Mouse (Mus musculus): ENCODE measurements around the gene Celsr3. TPM values are rescaled to one million over a fixed set of nuclear protein-coding genes. Genes with fewer than 3 reads are reported as not detected.

The Celsr3 gene
- polyA plus RNA-seq, 1 experiment from 2014 or later: 0.12 TPM

DNA sequence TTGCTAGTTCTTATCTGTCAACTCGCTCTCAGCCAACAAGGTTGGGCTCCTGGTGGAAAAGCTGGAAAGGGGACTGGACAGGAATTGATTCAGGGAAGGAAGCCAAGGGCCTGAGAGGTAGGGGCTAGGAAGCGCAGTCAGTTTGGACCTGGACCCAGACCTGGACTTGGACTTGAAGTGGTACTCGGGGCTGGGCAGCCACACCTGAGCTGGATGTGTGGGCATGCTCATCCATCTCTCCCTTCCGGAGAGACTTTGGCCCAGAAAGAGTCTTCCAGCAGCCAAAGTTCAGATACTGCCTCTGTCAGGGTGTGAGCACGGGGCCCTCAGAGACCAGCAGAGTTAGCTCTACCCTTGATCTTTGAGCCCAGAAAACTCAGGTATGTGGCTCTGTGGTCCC is 29.2 kb downstream of the Celsr3 start:
- Histone ChIP-seq H3K9ac (ENCODE audit: low read length) (no peak overlapping the region), H3K9me3 (ENCODE audit: control insufficient read depth, low read length) (no peaks in the 10 kb centered on the region), H3K4me3 (ENCODE audit: control insufficient read depth in 1 of 2, insufficient read depth in 1 of 2, low read depth in 1 of 2, low read length in 2 of 2) (no peak overlapping the region), H3K27me3 (ENCODE audit: control insufficient read depth, insufficient read depth, low read length) (no peaks in the 10 kb centered on the region), H3K27ac (replicated peaks in 1 of 2; ENCODE audit: control insufficient read depth in 1 of 2, insufficient read depth in 1 of 2, low read depth in 2 of 2, low read length in 2 of 2) (no peak overlapping the region), H3K4me2 (ENCODE audit: low read length) (peak overlapping the region; percentile 97; the same call in 1 of the 2 replicates), H3K4me1 (ENCODE audit: control insufficient read depth in 2 of 2, insufficient read depth in 2 of 2, low read length in 2 of 2) (peaks cover 24 to 36% of the 10 kb centered on the region in 2 experiments), H3K36me3 (ENCODE audit: control insufficient read depth, insufficient read depth, low read length) (peaks cover 15% of the 10 kb centered on the region)
- ATAC-seq (ENCODE audit: insufficient number of reproducible peaks, insufficient read depth, low FRiP score, low read depth): no peak
- 48% methylated on average over 5 of the region's 5 CpGs for WGBS

DNA sequence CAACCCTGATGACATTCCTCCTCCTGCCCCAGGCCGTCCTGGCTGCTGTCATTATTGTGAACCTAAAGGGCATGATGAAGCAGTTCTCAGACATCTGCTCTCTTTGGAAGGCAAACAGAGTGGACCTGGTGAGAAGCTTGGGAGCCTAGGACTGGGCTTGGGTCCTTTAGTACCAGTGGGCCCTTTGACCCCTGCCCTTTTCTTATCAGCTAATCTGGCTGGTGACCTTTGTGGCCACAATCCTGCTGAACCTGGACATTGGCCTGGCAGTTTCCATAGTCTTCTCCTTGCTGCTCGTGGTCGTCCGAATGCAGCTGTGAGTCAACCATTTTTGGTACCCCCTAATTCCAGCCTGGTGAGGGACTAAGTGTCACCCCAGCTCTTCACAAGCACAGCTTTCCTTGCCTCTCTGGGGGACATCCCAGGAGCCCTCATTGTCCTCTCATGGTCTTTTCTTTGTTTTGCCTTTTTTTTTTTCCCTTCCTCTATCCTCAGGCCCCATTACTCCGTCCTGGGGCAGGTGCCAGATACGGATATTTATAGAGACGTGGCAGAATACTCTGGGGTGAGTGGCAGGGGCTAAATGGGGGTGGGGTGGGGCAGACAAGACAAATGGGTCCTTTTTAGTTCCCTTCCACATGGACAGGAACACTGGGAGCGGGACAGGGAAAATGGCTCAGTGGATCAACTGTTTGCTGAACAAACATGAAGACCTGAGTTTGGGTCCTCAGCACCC is 32.8 kb downstream of the Celsr3 start:
- Histone ChIP-seq H3K9ac (ENCODE audit: low read length) (no peak overlapping the region), H3K4me1 (ENCODE audit: control insufficient read depth in 2 of 2, insufficient read depth in 2 of 2, low read length in 2 of 2) (peaks cover 17 to 22% of the 10 kb centered on the region in 2 experiments; a peak in 3 of 4 replicates), H3K27me3 (ENCODE audit: control insufficient read depth, insufficient read depth, low read length) (no peaks in the 10 kb centered on the region), H3K4me3 (ENCODE audit: control insufficient read depth in 1 of 2, insufficient read depth in 1 of 2, low read depth in 1 of 2, low read length in 2 of 2) (no peak overlapping the region), H3K27ac (replicated peaks in 1 of 2; ENCODE audit: control insufficient read depth in 1 of 2, insufficient read depth in 1 of 2, low read depth in 2 of 2, low read length in 2 of 2) (no peak overlapping the region), H3K36me3 (ENCODE audit: control insufficient read depth, insufficient read depth, low read length) (peaks cover 28% of the 10 kb centered on the region), H3K4me2 (ENCODE audit: low read length) (no peak overlapping the region), H3K9me3 (ENCODE audit: control insufficient read depth, low read length) (no peaks in the 10 kb centered on the region)
- WGBS: 56% methylated on average over 8 of the region's 8 CpGs
- ATAC-seq (ENCODE audit: insufficient number of reproducible peaks, insufficient read depth, low FRiP score, low read depth): no peak

Small RNA genes within 50 kb of the gene (microRNA-seq; reads per million reads assigned to microRNA genes)
- gene Gm23156: not detected

Other genes starting within 250 kb of the Celsr3 start
- gene Wdr6, start 247.6 kb upstream of the Celsr3 start, polyA plus RNA-seq (2014; fragmentation: Nextera tagmentation; extraction: Ambion mirVana): 39.8 and 46.9 TPM in 2 replicates
- gene P4htm, start 228.7 kb upstream of the Celsr3 start, polyA plus RNA-seq (2014; fragmentation: Nextera tagmentation; extraction: Ambion mirVana): 16.1 and 20.6 TPM in 2 replicates
- 33.5 and 34.8 TPM in 2 replicates for gene Arih2, start 176.9 kb upstream of the Celsr3 start, polyA plus RNA-seq (2014; fragmentation: Nextera tagmentation; extraction: Ambion mirVana)
- 50.2 and 65.3 TPM in 2 replicates for gene Slc25a20, start 164.2 kb upstream of the Celsr3 start, polyA plus RNA-seq (2014; fragmentation: Nextera tagmentation; extraction: Ambion mirVana)
- gene Prkar2a, start 137.0 kb upstream of the Celsr3 start, polyA plus RNA-seq (2014; fragmentation: Nextera tagmentation; extraction: Ambion mirVana): 31.5 and 33.5 TPM in 2 replicates
- 45.0 and 45.6 TPM in 2 replicates for gene Ip6k2, start 42.5 kb upstream of the Celsr3 start, polyA plus RNA-seq (2014; fragmentation: Nextera tagmentation; extraction: Ambion mirVana)
- gene Nckipsd, start 18.0 kb upstream of the Celsr3 start, polyA plus RNA-seq (2014; fragmentation: Nextera tagmentation; extraction: Ambion mirVana): 8.5 and 10.5 TPM in 2 replicates
- gene Slc26a6, start 27.0 kb downstream of the Celsr3 start, polyA plus RNA-seq (2014; fragmentation: Nextera tagmentation; extraction: Ambion mirVana): 7.6 and 8.7 TPM in 2 replicates
- not detected in 2 replicates for gene Tmem89, start 88.3 kb downstream of the Celsr3 start, polyA plus RNA-seq (2014; fragmentation: Nextera tagmentation; extraction: Ambion mirVana)
- gene Uqcrc1, start 110.3 kb downstream of the Celsr3 start, polyA plus RNA-seq (2014; fragmentation: Nextera tagmentation; extraction: Ambion mirVana): 952 and 972 TPM in 2 replicates
- gene Col7a1, start 127.3 kb downstream of the Celsr3 start, polyA plus RNA-seq (2014; fragmentation: Nextera tagmentation; extraction: Ambion mirVana): 0.47 and 0.72 TPM in 2 replicates
- gene Ucn2, start 159.7 kb downstream of the Celsr3 start, polyA plus RNA-seq (2014; fragmentation: Nextera tagmentation; extraction: Ambion mirVana): not detected in 2 replicates
- 2.9 and 3.2 TPM in 2 replicates for gene Pfkfb4, start 165.5 kb downstream of the Celsr3 start, polyA plus RNA-seq (2014; fragmentation: Nextera tagmentation; extraction: Ambion mirVana)
- 51.9 and 54.3 TPM in 2 replicates for gene Shisa5, start 212.2 kb downstream of the Celsr3 start, polyA plus RNA-seq (2014; fragmentation: Nextera tagmentation; extraction: Ambion mirVana)
- 8.1 TPM in 2 replicates for gene Trex1, start 233.4 kb downstream of the Celsr3 start, polyA plus RNA-seq (2014; fragmentation: Nextera tagmentation; extraction: Ambion mirVana)
- gene Atrip, start 247.8 kb downstream of the Celsr3 start, polyA plus RNA-seq (2014; fragmentation: Nextera tagmentation; extraction: Ambion mirVana): 17.5 and 19.9 TPM in 2 replicates